Mouse (Mus musculus) liver (tissue): ENCODE data around the gene Laptm4a.
A peak's percentile ranks its signal among the peaks of the same experiment; 100 is the strongest.

ENCODE experiments used
- DNase-seq: peaks from one replicate; pipeline ENCODE4 v3.0.0-alpha.2; 2020; ENCODE audit warnings: mixed read lengths

Laptm4a gene

GRCm38 (mm10) chr12:8961607-8962316, 40.3 kb downstream of the Laptm4a start:
- DNase-seq: no peak

DNA sequence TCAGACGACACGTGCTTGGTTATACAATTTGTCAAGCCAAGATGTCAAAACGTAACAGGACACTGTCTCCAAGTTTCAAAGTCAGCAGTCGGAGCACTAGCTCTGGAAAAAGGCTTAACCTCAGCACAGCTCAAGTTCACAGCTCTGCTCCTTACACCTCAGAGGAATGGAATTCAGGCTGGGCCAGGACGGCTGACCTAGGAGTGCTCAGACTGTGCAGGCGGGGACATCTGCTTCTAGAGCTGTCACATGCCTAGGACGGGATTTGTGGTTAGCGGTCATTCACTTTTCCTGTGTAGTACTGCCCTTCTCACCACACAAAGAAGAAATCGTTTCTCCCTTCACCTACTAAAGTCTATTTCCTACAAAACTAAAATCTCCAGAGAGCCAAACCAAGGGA, 48.4 kb downstream of the Laptm4a start:
- DNase-seq: no peak

GRCm38 (mm10) chr12:8973820-8974465, 52.5 kb downstream of the Laptm4a start, which contains the start of gene Wdr35:
Gene Wdr35, plus strand, starts transcription at chr12:8973892.
- DNase-seq: peak; percentile 80

- no peak for DNase-seq
Measured at GRCm38 (mm10) chr12:8975076-8975475, 53.6 kb downstream of the Laptm4a start.
